Mouse (Mus musculus) MEL (cell line): ENCODE data around the gene Krt78. TPM values are rescaled to one million over a fixed set of nuclear protein-coding genes. Genes with fewer than 3 reads are reported as not detected.
A peak's percentile ranks its signal among the peaks of the same experiment; 100 is the strongest.

Source experiments
- DNase-seq: peaks from one replicate; pipeline ENCODE4 v3.0.0; 2011; ENCODE audit warnings: low read depth, low spot score
- H3K27ac ChIP-seq: 2 replicates; pipeline ENCODE4 v1.5.1; 2012; ENCODE audit warnings: low read depth, mild to moderate bottlenecking, control low read depth, low read length, moderate library complexity; ENCODE audit not compliant: control insufficient read depth
- H3K27me3 ChIP-seq, 2 experiments: fragments of 150-350 bp in 1 of 2; sonication (generic) in 1 of 2; 2 replicates each; pipeline ENCODE4 v1.6.1; 2012; ENCODE audit warnings: low read length in 2 of 2, mild to moderate bottlenecking in 2 of 2, improper control_type of control experiment in 1 of 2, moderate library complexity in 1 of 2; ENCODE audit not compliant: insufficient read depth in 2 of 2, control insufficient read depth in 1 of 2
- H3K36me3 ChIP-seq, 2 experiments: 2 replicates each; pipeline ENCODE4 v1.6.1; 2012 to 2014; ENCODE audit warnings: low read length in 2 of 2, improper control_type of control experiment in 1 of 2, inconsistent platforms in 1 of 2, mild to moderate bottlenecking in 1 of 2; ENCODE audit not compliant: insufficient read depth in 2 of 2, control insufficient read depth in 1 of 2
- H3K4me1 ChIP-seq, 2 experiments: fragments of 150-350 bp in 1 of 2; sonication (generic) in 1 of 2; 2 replicates each; pipeline ENCODE4 v1.6.1; 2012; ENCODE audit warnings: low read length in 2 of 2, improper control_type of control experiment in 1 of 2, mild to moderate bottlenecking in 1 of 2; ENCODE audit not compliant: insufficient read depth in 2 of 2, control insufficient read depth in 1 of 2
- H3K4me3 ChIP-seq, 2 experiments: fragments of 150-350 bp in 1 of 2; sonication (generic) in 1 of 2; 2 replicates each; pipeline ENCODE4 v1.5.1; 2012; ENCODE audit warnings: low read depth in 2 of 2, low read length in 2 of 2, mild to moderate bottlenecking in 2 of 2, moderate library complexity in 2 of 2, control low read depth in 1 of 2, improper control_type of control experiment in 1 of 2; ENCODE audit not compliant: control insufficient read depth in 1 of 2, insufficient read depth in 1 of 2
- H3K79me2 ChIP-seq: 2 replicates; pipeline ENCODE4 v1.6.1; 2012; ENCODE audit warnings: mild to moderate bottlenecking, low read length, moderate library complexity; ENCODE audit not compliant: control insufficient read depth, poor library complexity, insufficient read depth
- H3K9ac ChIP-seq: 2 replicates; pipeline ENCODE4 v1.6.1; 2012; ENCODE audit warnings: low read depth, mild to moderate bottlenecking, control low read depth, low read length, moderate library complexity; ENCODE audit not compliant: control insufficient read depth, poor library complexity, severe bottlenecking
- H3K9me3 ChIP-seq: fragments of 150-350 bp; sonication (generic); replicated peaks from 2 replicates; pipeline ENCODE4 v1.6.1; 2012; ENCODE audit warnings: mild to moderate bottlenecking, low read length, improper control_type of control experiment, moderate library complexity; ENCODE audit not compliant: insufficient read depth
- CTCF ChIP-seq, 3 experiments: IDR thresholded peaks in 2 of 3; conservative IDR thresholded peaks in 1 of 3; 2 replicates each; pipeline ENCODE4 v1.5.1; 2011 to 2012; ENCODE audit warnings: low read length in 3 of 3, low read depth in 2 of 3, mild to moderate bottlenecking in 2 of 3, improper control_type of control experiment in 1 of 3, inconsistent platforms in 1 of 3, mixed read lengths in 1 of 3, moderate library complexity in 1 of 3; ENCODE audit not compliant: control insufficient read depth in 1 of 3, insufficient read depth in 1 of 3, poor library complexity in 1 of 3, severe bottlenecking in 1 of 3
- SMC3 ChIP-seq: IDR thresholded peaks from 2 replicates; pipeline ENCODE4 v1.6.1; 2011; ENCODE audit warnings: low read depth, low read length, improper control_type of control experiment
- TBP ChIP-seq: IDR thresholded peaks from 2 replicates; pipeline ENCODE4 v1.8.0; 2011; ENCODE audit warnings: low read depth, low read length, improper control_type of control experiment
- TCF12 ChIP-seq: IDR thresholded peaks from 2 replicates; pipeline ENCODE4 v1.6.1; 2014; ENCODE audit warnings: low read depth, mild to moderate bottlenecking, inconsistent platforms, low read length, improper control_type of control experiment, moderate library complexity
- USF1 ChIP-seq: IDR thresholded peaks from 2 replicates; pipeline ENCODE4 v1.6.1; 2014; ENCODE audit warnings: low read depth, mild to moderate bottlenecking, inconsistent platforms, low read length, improper control_type of control experiment, moderate library complexity
- polyA plus RNA-seq, 2 experiments: library from polyadenylated mRNA; stranded (reverse) in 1 of 2; unstranded in 1 of 2; fragments of >175 nt in 1 of 2; fragments of >200 nt in 1 of 2; gene quantifications; 2 replicates each; pipeline versions ENCODE4 v1.2.1 to v1.2.4; 2012; ENCODE audit warnings: low replicate concordance in 2 of 2, low read depth in 1 of 2; ENCODE audit not compliant: insufficient read length in 2 of 2, insufficient read depth in 1 of 2, missing spikeins in 1 of 2
- total RNA-seq: library from RNA; depleted of rRNA; stranded (reverse); fragments of 300-350 nt; gene quantifications from 2 replicates; pipeline ENCODE4 v1.2.3, GENCODE M21; 2012; rRNA removed

Gene Krt78
- total and polyA plus RNA-seq, 3 experiments: 0.08 to 0.17 TPM; not detected in 1

DNA sequence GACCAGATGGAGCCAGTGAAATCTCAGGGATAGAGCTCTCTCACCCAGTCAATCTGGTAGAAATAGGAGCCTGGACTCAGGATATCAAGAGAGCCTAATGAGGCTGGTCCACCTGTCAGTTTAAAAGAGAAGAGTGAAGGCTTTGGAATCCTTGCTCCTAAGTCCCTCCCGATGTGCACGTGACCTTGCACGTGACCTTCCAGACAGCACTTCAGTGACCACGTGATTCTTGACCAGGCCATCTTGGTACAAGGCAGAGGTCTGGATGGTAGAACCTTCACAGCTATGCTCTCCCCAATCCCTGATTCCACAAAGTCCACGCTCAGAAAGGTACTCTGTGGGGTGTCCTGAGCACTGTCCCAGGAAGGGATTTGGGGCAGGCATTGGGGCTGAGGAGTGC lies 49.2 kb downstream of the Krt78 start:
- DNase-seq: no peak
- no peaks in the 10 kb centered on the region for H3K79me2 ChIP-seq
- H3K4me3 ChIP-seq: no peak overlapping the region
- H3K9ac ChIP-seq: no peak overlapping the region
- H3K4me1 ChIP-seq: no peaks in the 10 kb centered on the region
- no peaks in the 10 kb centered on the region for H3K9me3 ChIP-seq
- no peak overlapping the region for H3K27ac ChIP-seq
- H3K36me3 ChIP-seq: no peaks in the 10 kb centered on the region
- H3K27me3 ChIP-seq: peaks cover 0 to 3% of the 10 kb centered on the region in 2 experiments; a peak in 2 of 4 replicates
- TF ChIP-seq USF1: peak; percentile 21; the same call in 1 of the 2 replicates
- no peak for TF ChIP-seq TBP

- TF ChIP-seq TCF12 (no peak), SMC3 (peak; percentile 17; the same call in 1 of the 2 replicates), CTCF (IDR thresholded peaks at IDR 0.05 in 2 of 3, conservative IDR thresholded peaks at IDR 0.05 in 1 of 3; ENCODE audit: control insufficient read depth in 1 of 3, insufficient read depth in 1 of 3, low read depth in 2 of 3, low read length in 3 of 3, poor library complexity in 1 of 3, severe bottlenecking in 1 of 3) (peak in 1 of 3 experiments; percentile 3; a peak in 1 of 6 replicates)
- Histone ChIP-seq H3K79me2 (no peaks in the 10 kb centered on the region), H3K4me3 (no peak overlapping the region), H3K27me3 (peaks cover 0 to 1% of the 10 kb centered on the region in 2 experiments; a peak in 1 of 4 replicates), H3K36me3 (no peaks in the 10 kb centered on the region), H3K27ac (no peak overlapping the region), H3K9ac (no peak overlapping the region), H3K9me3 (no peaks in the 10 kb centered on the region), H3K4me1 (no peaks in the 10 kb centered on the region)
- DNase-seq: no peak
Measured at GRCm38 (mm10) chr15:101902171-101903149, 51.6 kb downstream of the Krt78 start.

Other genes with a start within 250 kb of the Krt78 start
- not detected in 2 replicates for gene Krt5, start 241.4 kb downstream of the Krt78 start, total RNA-seq
- not detected for gene Krt5, start 241.4 kb downstream of the Krt78 start, polyA plus RNA-seq
- gene Krt71, start 211.2 kb downstream of the Krt78 start, total RNA-seq: not detected in 2 replicates
- not detected for gene Krt71, start 211.2 kb downstream of the Krt78 start, polyA plus RNA-seq
- not detected in 2 replicates for gene Krt72, start 167.8 kb downstream of the Krt78 start, total RNA-seq
- not detected for gene Krt72, start 167.8 kb downstream of the Krt78 start, polyA plus RNA-seq
- gene Krt73, start 151.9 kb downstream of the Krt78 start, total RNA-seq: not detected in 2 replicates
- gene Krt73, start 151.9 kb downstream of the Krt78 start, polyA plus RNA-seq: not detected
- gene Krt2, start 136.1 kb downstream of the Krt78 start, total RNA-seq: not detected in 2 replicates
- gene Krt2, start 136.1 kb downstream of the Krt78 start, polyA plus RNA-seq: not detected
- gene Krt1, start 103.5 kb downstream of the Krt78 start, total RNA-seq: not detected in 2 replicates
- not detected for gene Krt1, start 103.5 kb downstream of the Krt78 start, polyA plus RNA-seq
- not detected in 2 replicates for gene Krt77, start 84.6 kb downstream of the Krt78 start, total RNA-seq
- not detected for gene Krt77, start 84.6 kb downstream of the Krt78 start, polyA plus RNA-seq
- gene Krt76, start 61.4 kb downstream of the Krt78 start, total RNA-seq: not detected in 2 replicates
- not detected for gene Krt76, start 61.4 kb downstream of the Krt78 start, polyA plus RNA-seq
- gene Krt4, start 29.6 kb downstream of the Krt78 start, total RNA-seq: not detected in 2 replicates
- gene Krt4, start 29.6 kb downstream of the Krt78 start, polyA plus RNA-seq: not detected
- not detected in 2 replicates for gene Krt79, start 14.0 kb downstream of the Krt78 start, total RNA-seq
- not detected for gene Krt79, start 14.0 kb downstream of the Krt78 start, polyA plus RNA-seq
- gene Krt8, start 50.2 kb upstream of the Krt78 start, total RNA-seq: 0.69 and 0.75 TPM in 2 replicates
- gene Krt8, start 50.2 kb upstream of the Krt78 start, polyA plus RNA-seq: under 1 TPM in 1 of 2 experiments, not detected in 1; 0.93 TPM
- gene Krt18, start 73.9 kb upstream of the Krt78 start, total RNA-seq: 0.08 TPM in 1 of 2 replicates, not detected in the other
- not detected for gene Krt18, start 73.9 kb upstream of the Krt78 start, polyA plus RNA-seq
- gene Eif4b, start 119.5 kb upstream of the Krt78 start, total RNA-seq: 561 and 633 TPM in 2 replicates
- 100 to 1,000 TPM; 464 to 790 TPM for gene Eif4b, start 119.5 kb upstream of the Krt78 start, polyA plus RNA-seq
- gene Tns2, start 146.1 kb upstream of the Krt78 start, total RNA-seq: 0.16 and 0.42 TPM in 2 replicates
- 1 to 10 TPM in 1 of 2 experiments, not detected in 1; 3.1 TPM for gene Tns2, start 146.1 kb upstream of the Krt78 start, polyA plus RNA-seq
- 26.5 and 29.3 TPM in 2 replicates for gene Spryd3, start 181.9 kb upstream of the Krt78 start, total RNA-seq
- 10 to 100 TPM in 1 of 2 experiments, not detected in 1; 35.4 TPM for gene Spryd3, start 181.9 kb upstream of the Krt78 start, polyA plus RNA-seq
- 0.65 and 1.1 TPM in 2 replicates for gene Igfbp6, start 190.1 kb upstream of the Krt78 start, total RNA-seq
- 1 to 10 TPM in 1 of 2 experiments, not detected in 1; 1.8 TPM for gene Igfbp6, start 190.1 kb upstream of the Krt78 start, polyA plus RNA-seq
- 20.0 and 31.0 TPM in 2 replicates for gene Soat2, start 196.2 kb upstream of the Krt78 start, total RNA-seq
- 10 to 100 TPM in 1 of 2 experiments, not detected in 1; 44.8 TPM for gene Soat2, start 196.2 kb upstream of the Krt78 start, polyA plus RNA-seq
- 39.9 and 40.5 TPM in 2 replicates for gene Zfp740, start 249.0 kb upstream of the Krt78 start, total RNA-seq
- 10 to 100 TPM in 1 of 2 experiments, not detected in 1; 50.1 TPM for gene Zfp740, start 249.0 kb upstream of the Krt78 start, polyA plus RNA-seq